Mouse (Mus musculus) neutrophil, adult 5-6 weeks (primary cell): ENCODE measurements around the gene Anapc13. TPM values are rescaled to one million over a fixed set of nuclear protein-coding genes. Genes with fewer than 3 reads are reported as not detected.

Experiments used
- ATAC-seq: fragments of 151-379, 151-347 bp; 2 replicates; pipeline ENCODE4 v1.8.0; 2017; ENCODE audit warnings: mild to moderate bottlenecking, moderate TSS enrichment; ENCODE audit not compliant: insufficient number of reproducible peaks, poor library complexity, low FRiP score, severe bottlenecking; ENCODE audit errors: extremely low read depth
- total RNA-seq: library from RNA; stranded (forward); fragments of 200-1000 nt; gene quantifications from 2 replicates; pipeline ENCODE4 v1.2.3, GENCODE M21; 2017

Gene Anapc13
- total RNA-seq, 1 experiment from 2014 or later: 34.7 TPM

- ATAC-seq: no peak
These were observed 30.4 kb downstream of the Anapc13 start for GRCm38 (mm10) chr9:102656355-102657095.

GRCm38 (mm10) chr9:102668115-102668514 is 42.0 kb downstream of the Anapc13 start:
- ATAC-seq: no peak

GRCm38 (mm10) chr9:102668906-102669305 is 42.8 kb downstream of the Anapc13 start:
- ATAC-seq: no peak

GRCm38 (mm10) chr9:102673381-102673780 is 47.3 kb downstream of the Anapc13 start:
- ATAC-seq: no peak

GRCm38 (mm10) chr9:102675922-102676321 is 49.8 kb downstream of the Anapc13 start:
- no peak for ATAC-seq

GRCm38 (mm10) chr9:102681470-102681869 is 55.4 kb downstream of the Anapc13 start:
- no peak for ATAC-seq

Other genes with a start within 250 kb of the Anapc13 start
- gene Ky, start 120.5 kb upstream of the Anapc13 start, total RNA-seq: not detected in 2 replicates
- gene Cep63, start 238 bp downstream of the Anapc13 start, total RNA-seq: 48.6 and 59.2 TPM in 2 replicates
- 11.4 and 13.6 TPM in 2 replicates for gene Amotl2, start 90.4 kb downstream of the Anapc13 start, total RNA-seq
- gene Ryk, start 208.6 kb downstream of the Anapc13 start, total RNA-seq: 0.25 TPM in 1 of 2 replicates, not detected in the other